Comparison of ENCODE assay signal across 8 mouse cellular contexts in genomic region chr3:101377256-101378024, GRCm38 (mm10). TPM values are rescaled to one million over a fixed set of nuclear protein-coding genes. Genes with fewer than 3 reads are reported as not detected.
A peak's percentile ranks its signal among the peaks of the same experiment; 100 is the strongest.
DNase-seq lines count a peak whose midpoint lies in the region; ATAC-seq lines count a peak whose summit lies in the region.

No protein-coding gene starts in this region.

- H3K4me2 ChIP-seq in lung, embryonic 16.5 days (ENCODE audit: low read depth, low read length) = peak overlapping the region; percentile 95
- peak overlapping the region; percentile 94 for H3K4me2 ChIP-seq in heart, embryonic 14.5 days (ENCODE audit: low read length)
- H3K4me2 ChIP-seq in liver, embryonic 12.5 days = peak overlapping the region; percentile 97
- H3K4me2 ChIP-seq in stomach, embryonic 16.5 days (ENCODE audit: low read depth, low read length) = peak overlapping the region; percentile 94

- H3K4me1 ChIP-seq in lung, embryonic 16.5 days (replicated peaks; ENCODE audit: control insufficient read depth, insufficient read depth, low read length) = peaks cover 26% of the 10 kb centered on the region
- no peaks in the 10 kb centered on the region; the same call in 1 of the 2 replicates for H3K4me1 ChIP-seq in brown adipose tissue, adult 24 weeks (ENCODE audit: control insufficient read depth, insufficient read depth, insufficient read length, low read length)
- H3K4me1 ChIP-seq in heart, embryonic 14.5 days (ENCODE audit: control insufficient read depth in 2 of 2, insufficient read depth in 2 of 2, low read length in 2 of 2) = peaks cover 28 to 38% of the 10 kb centered on the region in 2 experiments
- peaks cover 90% of the 10 kb centered on the region for H3K4me1 ChIP-seq in liver, embryonic 12.5 days
- H3K4me1 ChIP-seq in stomach, embryonic 16.5 days (ENCODE audit: control insufficient read depth, insufficient read depth, low read length) = peaks cover 32% of the 10 kb centered on the region

- no peak for DNase-seq in lung, postnatal 36 days
- DNase-seq in urinary bladder, adult 2 months (ENCODE audit: low spot score) = no peak

- H3K9ac ChIP-seq in lung, embryonic 16.5 days (ENCODE audit: low read length) = peak overlapping the region; percentile 86
- peak overlapping the region; percentile 96 for H3K9ac ChIP-seq in heart, embryonic 14.5 days (ENCODE audit: low read length)
- peak overlapping the region; percentile 83 for H3K9ac ChIP-seq in liver, embryonic 12.5 days
- peak overlapping the region; percentile 90 for H3K9ac ChIP-seq in stomach, embryonic 16.5 days (ENCODE audit: low read length)

- H3K27me3 ChIP-seq in lung, embryonic 16.5 days (ENCODE audit: control insufficient read depth, insufficient read depth, low read depth, low read length) = no peaks in the 10 kb centered on the region
- no peaks in the 10 kb centered on the region for H3K27me3 ChIP-seq in heart, embryonic 14.5 days (ENCODE audit: control insufficient read depth, insufficient read depth, low read length)
- H3K27me3 ChIP-seq in liver, embryonic 12.5 days (replicated peaks) = no peaks in the 10 kb centered on the region; the same call in 1 of the 2 replicates
- H3K27me3 ChIP-seq in stomach, embryonic 16.5 days (ENCODE audit: control insufficient read depth, insufficient read depth, low read length) = no peaks in the 10 kb centered on the region

- peak overlapping the region; percentile 82 for H3K4me3 ChIP-seq in lung, embryonic 16.5 days (ENCODE audit: low read length)
- H3K4me3 ChIP-seq in brown adipose tissue, adult 24 weeks (ENCODE audit: insufficient read depth, low read depth, low read length) = peak overlapping the region; percentile 63
- peak overlapping the region; percentile 82 to 91 for H3K4me3 ChIP-seq in heart, embryonic 14.5 days (ENCODE audit: control insufficient read depth in 1 of 2, insufficient read depth in 1 of 2, low read depth in 1 of 2, low read length in 2 of 2)
- peak overlapping the region; percentile 79 for H3K4me3 ChIP-seq in liver, embryonic 12.5 days
- peak overlapping the region; percentile 86 for H3K4me3 ChIP-seq in stomach, embryonic 16.5 days (replicated peaks; ENCODE audit: low read length)

- peak overlapping the region; percentile 74 for H3K27ac ChIP-seq in lung, embryonic 16.5 days (ENCODE audit: low read length)
- no peak overlapping the region for H3K27ac ChIP-seq in brown adipose tissue, adult 24 weeks (replicated peaks; ENCODE audit: low read depth, low read length)
- H3K27ac ChIP-seq in heart, embryonic 14.5 days (replicated peaks in 1 of 2; ENCODE audit: control insufficient read depth in 1 of 2, insufficient read depth in 1 of 2, low read depth in 2 of 2, low read length in 2 of 2) = peak overlapping the region; percentile 87 to 88
- peak overlapping the region; percentile 75 for H3K27ac ChIP-seq in liver, embryonic 12.5 days
- peak overlapping the region; percentile 71; the same call in 1 of the 2 replicates for H3K27ac ChIP-seq in stomach, embryonic 16.5 days (ENCODE audit: low read length)

- H3K36me3 ChIP-seq in lung, embryonic 16.5 days (ENCODE audit: control insufficient read depth, insufficient read depth, low read length) = no peaks in the 10 kb centered on the region
- H3K36me3 ChIP-seq in heart, embryonic 14.5 days (ENCODE audit: control insufficient read depth, insufficient read depth, low read length) = no peaks in the 10 kb centered on the region
- peaks cover 4% of the 10 kb centered on the region; the same call in 1 of the 2 replicates for H3K36me3 ChIP-seq in liver, embryonic 12.5 days
- no peaks in the 10 kb centered on the region for H3K36me3 ChIP-seq in stomach, embryonic 16.5 days (ENCODE audit: control insufficient read depth, insufficient read depth, low read length)

- H3K9me3 ChIP-seq in lung, embryonic 16.5 days (ENCODE audit: control insufficient read depth, low read length) = no peaks in the 10 kb centered on the region
- H3K9me3 ChIP-seq in heart, embryonic 14.5 days (ENCODE audit: control insufficient read depth, low read length) = no peaks in the 10 kb centered on the region
- H3K9me3 ChIP-seq in liver, embryonic 12.5 days (replicated peaks) = no peaks in the 10 kb centered on the region
- no peaks in the 10 kb centered on the region for H3K9me3 ChIP-seq in stomach, embryonic 16.5 days (replicated peaks; ENCODE audit: control insufficient read depth, low read length)

- ATAC-seq in lung, embryonic 16.5 days (ENCODE audit: low read depth) = peak; percentile 30; the same call in 1 of the 2 replicates
- 0 out of 2 replicates have a peak, but pooled peaks have one; percentile 7 for ATAC-seq in heart, embryonic 14.5 days (ENCODE audit: insufficient number of reproducible peaks, insufficient read depth, low FRiP score, low read depth)
- peak; percentile 45; the same call in 1 of the 2 replicates for ATAC-seq in liver, embryonic 12.5 days
- ATAC-seq in stomach, embryonic 16.5 days (ENCODE audit: insufficient read depth, low FRiP score) = no peak
- no peak for ATAC-seq in monocyte, adult 5-6 weeks (replicated peaks; ENCODE audit: insufficient number of reproducible peaks, low FRiP score, low TSS enrichment, poor library complexity, severe bottlenecking)

- WGBS in lung, embryonic 16.5 days = 0% methylated on average over 51 of the region's 62 CpGs
- WGBS in heart, embryonic 14.5 days = under 1% methylated on average over 55 of the region's 62 CpGs
- WGBS in liver, embryonic 12.5 days (ENCODE audit: insufficient replicate concordance) = under 1% methylated on average over 62 of the region's 62 CpGs
- under 1% methylated on average over 61 of the region's 62 CpGs for WGBS in stomach, embryonic 16.5 days

RNA-seq across cellular contexts. Expression of gene Igsf3, which starts 0.6 kb away (rescaled TPM):
- 40.5 and 40.6 TPM in 2 replicates for polyA plus RNA-seq in lung, embryonic 16.5 days (2015; fragmentation: Nextera tagmentation; extraction: Ambion mirVana)
- 0.63 and 0.71 TPM in 2 replicates for polyA plus RNA-seq in brown adipose tissue, adult 24 weeks (2012; ENCODE audit: insufficient read depth, insufficient read length, missing spikeins)
- polyA plus RNA-seq in heart, embryonic 14.5 days (2014; fragmentation: Nextera tagmentation; extraction: Ambion mirVana) = 25.5 and 28.1 TPM in 2 replicates
- polyA plus RNA-seq in liver, embryonic 12.5 days (2016; fragmentation: Nextera tagmentation; extraction: Ambion mirVana) = 10.3 and 10.7 TPM in 2 replicates
- 35.3 and 36.7 TPM in 2 replicates for polyA plus RNA-seq in stomach, embryonic 16.5 days (2015; fragmentation: Nextera tagmentation; extraction: Ambion mirVana)
- total RNA-seq in monocyte, adult 5-6 weeks (2017) = 0.21 to 0.29 TPM (median 0.29 TPM) in 3 replicates
- polyA plus RNA-seq in urinary bladder, adult 2 months (2012; rRNA removed) = 5.5 and 9.1 TPM in 2 replicates

Comparison
In these comparisons a context has a peak if more than half of its experiments do, and no peak if none do; other contexts are left out.
1. ATAC-seq: peak in lung, embryonic 16.5 days (single experiment), heart, embryonic 14.5 days (single experiment) and liver, embryonic 12.5 days (single experiment); none in stomach, embryonic 16.5 days (single experiment) and monocyte, adult 5-6 weeks (single experiment).
2. Peak in every context shown above with its lines, with median percentiles within 50 percentile points of each other: H3K4me2 ChIP-seq, H3K4me3 ChIP-seq and H3K9ac ChIP-seq.